Mouse (Mus musculus) yolk sac, embryonic 10.5 days (tissue): ENCODE data around the gene Rhbdd3.

Experiments
- DNase-seq: peaks from one replicate; pipeline ENCODE4 v3.0.0-alpha.2; 2017; ENCODE audit warnings: low spot score

Rhbdd3 gene

GRCm38 (mm10) chr11:5129035-5129480 is 30.3 kb downstream of the Rhbdd3 start:
- DNase-seq = no peak

- no peak for DNase-seq
These were observed 31.5 kb downstream of the Rhbdd3 start for GRCm38 (mm10) chr11:5130111-5130665.

DNA sequence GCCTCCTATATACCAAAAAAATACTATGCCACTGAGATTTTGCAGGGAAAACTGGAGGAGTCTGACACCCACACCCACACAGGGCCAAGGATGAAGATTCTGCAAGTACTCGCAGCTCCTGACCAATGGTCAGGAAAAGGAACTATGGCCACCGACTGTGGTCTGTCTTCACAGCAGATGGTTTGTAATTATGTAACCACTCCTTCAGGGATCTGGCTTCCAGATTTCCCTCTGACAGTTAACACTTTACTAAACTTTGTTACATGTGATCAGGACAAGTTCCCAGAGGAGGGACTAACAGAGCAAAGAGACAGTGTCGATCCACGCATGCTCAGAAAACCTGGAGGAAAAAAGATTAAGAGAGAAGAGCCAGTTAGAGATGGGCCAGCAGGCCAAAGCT is 34.0 kb downstream of the Rhbdd3 start:
- no peak for DNase-seq

DNA sequence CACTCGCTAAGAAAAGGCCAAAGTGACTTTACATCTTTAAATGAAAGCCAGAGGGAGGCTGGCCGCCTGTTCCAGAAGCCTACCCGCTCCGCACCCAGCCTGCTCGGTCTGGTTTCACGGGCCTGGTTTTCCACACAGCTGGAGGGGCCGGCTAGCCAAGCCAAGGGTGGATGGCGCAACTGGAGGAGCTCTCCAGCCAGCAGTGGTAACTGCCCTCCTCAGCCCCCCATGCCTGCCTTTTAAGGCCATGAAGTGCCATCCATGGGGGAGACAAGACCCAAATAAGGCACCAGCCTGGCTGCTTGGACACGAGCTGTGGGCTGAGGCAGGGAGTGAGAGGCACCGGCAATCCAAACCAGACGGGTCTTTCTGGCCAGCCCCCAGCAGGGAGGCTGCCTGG is 37.2 kb downstream of the Rhbdd3 start:
- DNase-seq = no peak

DNA sequence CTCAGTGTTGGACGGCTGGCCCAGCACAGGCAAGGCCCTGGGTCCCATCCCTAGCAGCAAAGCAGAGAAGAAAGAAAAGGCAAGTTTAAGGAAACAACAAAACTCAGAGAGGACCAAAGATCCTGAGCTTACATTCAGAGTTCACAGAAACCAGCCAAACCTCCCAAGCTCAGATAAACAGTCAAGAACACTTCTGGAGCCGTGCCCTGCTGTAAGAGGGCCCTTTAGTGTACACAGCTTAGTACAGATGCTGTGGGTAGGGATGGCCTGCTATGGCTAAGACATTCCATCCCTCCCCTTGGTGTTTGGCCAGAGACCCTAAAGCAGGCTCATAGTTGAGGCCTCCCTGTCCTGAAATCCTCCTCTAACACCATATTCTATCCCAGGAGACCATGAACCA is 39.9 kb downstream of the Rhbdd3 start:
- DNase-seq = no peak

- peak; percentile 80 for DNase-seq
These were observed 40.6 kb downstream of the Rhbdd3 start for GRCm38 (mm10) chr11:5139372-5139771.

DNA sequence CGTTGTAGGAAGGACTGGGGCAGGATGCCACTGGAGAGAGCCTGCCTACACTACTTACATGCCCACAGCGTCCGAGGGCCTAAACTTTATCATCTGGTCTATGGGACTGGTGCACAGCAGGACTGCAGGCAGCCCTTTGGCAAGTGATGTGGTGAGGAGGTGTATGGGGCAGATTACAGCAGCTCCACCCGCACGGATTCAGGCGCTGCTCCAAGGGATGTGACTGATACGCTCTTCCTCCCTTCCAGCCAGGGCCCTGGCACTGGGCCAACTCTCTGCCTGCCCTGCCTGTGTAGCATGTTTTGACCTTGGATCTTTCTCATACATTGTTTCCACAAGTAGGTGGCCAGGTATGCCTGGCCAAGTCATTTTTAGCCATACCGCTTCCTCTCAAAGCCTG is 41.9 kb downstream of the Rhbdd3 start:
- DNase-seq = peak; percentile 68

DNA sequence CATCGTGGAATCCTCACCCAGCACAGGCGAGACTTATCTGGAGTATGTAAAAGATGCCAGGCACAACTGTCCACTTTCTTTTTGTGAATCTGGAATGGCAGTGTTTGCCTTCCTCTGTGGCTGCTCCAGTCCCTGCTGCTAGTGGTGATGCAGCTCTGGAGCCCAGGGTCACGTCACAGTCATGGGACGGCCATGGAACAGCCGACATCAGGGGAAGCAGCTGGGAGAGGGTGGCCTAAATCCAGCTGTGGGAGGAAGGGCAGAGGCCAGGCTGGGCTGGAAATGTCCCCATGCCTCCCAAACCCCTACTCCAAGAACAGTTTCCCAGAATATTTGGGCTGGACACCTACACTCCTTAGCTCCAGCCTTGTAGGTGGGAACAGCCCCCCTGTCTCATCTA is 42.5 kb downstream of the Rhbdd3 start:
- DNase-seq = no peak

DNA sequence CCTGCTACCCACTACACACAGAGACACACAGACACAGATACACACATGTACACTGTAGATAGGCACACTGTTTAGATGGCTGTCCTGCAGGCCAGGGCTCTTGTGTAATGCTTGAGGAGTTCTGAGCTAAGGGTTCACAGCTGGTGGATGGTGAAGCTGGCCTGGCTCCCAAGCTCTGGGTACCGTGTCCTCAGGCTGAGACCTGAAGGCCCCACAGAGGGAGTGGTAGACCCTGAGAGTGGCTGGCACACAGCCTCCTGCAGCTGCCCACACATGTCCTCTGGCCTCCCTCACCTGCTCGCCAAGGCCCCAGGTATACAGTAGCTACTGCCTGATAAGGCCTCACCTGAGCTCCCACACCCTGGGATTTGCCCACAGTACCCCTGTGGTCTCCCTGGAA is 43.2 kb downstream of the Rhbdd3 start:
- DNase-seq = no peak

DNA sequence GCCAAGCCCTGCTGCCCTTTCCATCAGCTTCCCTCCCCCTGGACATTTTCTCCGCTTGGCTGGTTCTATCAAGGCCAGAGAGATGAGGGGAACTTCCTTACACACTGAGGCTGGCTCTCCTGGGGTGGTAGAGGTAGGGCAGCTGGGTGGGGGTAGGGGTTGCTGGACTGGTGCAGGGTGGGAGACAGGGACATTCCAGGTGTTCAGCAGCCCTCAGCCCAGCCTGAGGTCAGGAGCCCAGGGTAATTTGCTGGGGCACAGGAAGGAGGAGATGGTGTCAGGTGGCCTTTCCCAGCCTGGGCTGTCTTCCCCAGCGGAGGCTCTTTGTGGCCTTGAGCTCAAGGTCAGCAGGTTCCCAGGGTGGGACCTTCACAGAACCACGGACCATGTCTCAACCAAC is 46.9 kb downstream of the Rhbdd3 start:
- DNase-seq = no peak

DNA sequence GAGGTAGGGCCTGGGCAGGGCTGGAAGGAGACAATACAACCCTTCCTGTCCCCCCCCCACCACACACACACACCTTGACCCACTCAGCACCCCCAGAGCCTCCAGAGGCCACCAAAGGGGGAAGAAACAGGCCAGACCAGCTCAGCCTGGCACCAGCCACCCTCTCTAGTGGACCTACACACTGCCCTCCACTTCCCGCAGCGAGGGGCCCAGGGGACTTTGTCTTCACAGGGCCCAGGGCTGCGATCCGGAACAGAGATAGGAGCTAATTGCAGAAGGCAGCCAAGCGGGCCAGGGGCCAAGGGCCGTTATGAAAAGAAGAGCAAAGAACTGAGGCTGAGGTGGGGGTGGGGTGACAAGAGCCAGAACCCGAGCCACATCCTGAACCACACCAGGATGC is 50.5 kb downstream of the Rhbdd3 start:
- DNase-seq = peak; percentile 63

- DNase-seq = no peak
These were observed 51.2 kb downstream of the Rhbdd3 start for GRCm38 (mm10) chr11:5149955-5150354.

DNA sequence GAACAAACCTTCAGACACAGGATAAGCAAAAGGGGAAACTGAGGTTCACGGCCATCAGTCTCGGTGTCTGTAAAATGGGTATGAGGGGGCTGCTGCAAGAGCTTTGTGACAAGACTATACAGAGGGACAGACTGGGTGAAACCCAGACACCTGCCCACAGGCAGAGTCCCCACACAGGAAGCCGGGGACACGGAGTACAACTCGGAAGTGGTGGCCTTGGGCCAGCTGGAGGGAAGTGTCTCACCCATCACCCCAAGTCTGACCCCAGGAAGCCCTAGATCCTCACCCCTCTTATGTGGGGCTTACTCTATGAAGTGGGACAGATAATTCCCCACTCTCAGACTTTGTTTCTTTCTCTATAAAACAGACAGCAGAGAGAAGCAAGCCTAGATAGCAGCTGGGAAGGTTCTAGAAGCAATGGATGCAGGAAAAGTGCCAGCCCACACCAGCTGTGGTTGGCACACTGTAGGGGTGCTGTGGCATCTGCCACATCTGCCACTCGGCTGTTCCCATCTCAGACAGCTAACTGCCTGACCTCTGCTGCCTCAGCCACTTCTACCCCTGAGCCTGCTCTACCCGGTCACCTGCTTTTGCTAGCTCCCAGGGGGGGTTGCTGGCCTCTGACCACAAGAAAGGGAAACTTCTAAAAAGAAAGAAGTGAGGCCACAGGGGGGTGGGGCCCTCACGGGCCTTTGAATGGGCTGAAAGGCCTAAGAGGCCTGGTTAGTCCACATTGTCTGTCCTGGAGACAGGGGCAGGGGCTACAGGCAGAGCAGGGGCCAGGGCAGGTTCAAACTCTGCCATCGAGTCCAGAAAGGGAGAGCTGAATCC is 51.9 kb downstream of the Rhbdd3 start:
- DNase-seq = no peak

- no peak for DNase-seq
These were observed 52.5 kb downstream of the Rhbdd3 start for GRCm38 (mm10) chr11:5151247-5151630.

GRCm38 (mm10) chr11:5151680-5152337 is 53.1 kb downstream of the Rhbdd3 start, which contains the start of gene Emid1:
Gene Emid1 (minus strand): TSS chr11:5152257.
- DNase-seq = peak; percentile 53

DNA sequence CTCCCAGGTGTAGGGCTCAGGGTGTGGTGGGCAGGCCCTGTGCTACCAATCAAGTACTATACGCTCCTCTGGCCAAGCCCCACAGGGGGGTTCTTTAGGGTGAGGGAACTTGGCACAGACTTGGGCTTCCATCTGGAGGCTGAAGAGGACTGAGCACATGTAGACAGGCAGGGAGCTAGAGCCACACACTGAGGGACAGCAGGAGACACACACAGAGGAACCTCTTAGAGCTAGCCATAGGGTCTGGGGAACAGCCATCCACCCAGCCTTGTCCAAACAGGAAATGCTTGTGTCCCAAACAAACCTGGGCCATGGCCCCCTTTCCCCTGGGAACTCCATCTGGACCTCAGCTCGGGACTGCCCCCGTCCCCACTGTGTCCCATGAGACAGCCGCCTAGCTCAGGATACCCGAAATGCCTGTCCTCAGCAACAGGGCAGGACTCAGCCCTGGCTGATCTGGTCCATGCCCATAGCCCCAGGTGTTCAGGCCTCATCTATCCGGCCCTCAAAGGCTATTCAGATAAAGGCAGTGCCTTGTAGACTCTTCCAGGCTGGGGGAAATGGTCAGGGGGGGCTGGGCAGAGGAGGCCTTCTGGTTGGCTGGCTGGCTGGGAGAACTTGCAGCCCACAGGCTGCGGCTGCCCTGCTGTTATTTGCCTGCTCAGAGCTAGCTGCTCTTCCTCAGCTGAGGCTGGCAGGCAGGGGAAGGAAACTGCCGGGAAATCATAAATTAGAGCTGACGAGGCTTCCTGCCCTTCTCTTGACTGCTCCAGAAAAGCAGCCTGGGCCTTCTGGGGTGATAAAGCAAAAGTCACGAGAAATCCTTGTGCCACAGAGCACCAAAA is 56.5 kb downstream of the Rhbdd3 start:
- peak; percentile 48 for DNase-seq
